Mouse (Mus musculus): Measurements from ENCODE around the gene Zfhx3. TPM values are rescaled to one million over a fixed set of nuclear protein-coding genes. Genes with fewer than 3 reads are reported as not detected.

The Zfhx3 gene
- total and polyA plus RNA-seq, 3 experiments, result 0.23 to 2.5 TPM; not detected in 1

DNA sequence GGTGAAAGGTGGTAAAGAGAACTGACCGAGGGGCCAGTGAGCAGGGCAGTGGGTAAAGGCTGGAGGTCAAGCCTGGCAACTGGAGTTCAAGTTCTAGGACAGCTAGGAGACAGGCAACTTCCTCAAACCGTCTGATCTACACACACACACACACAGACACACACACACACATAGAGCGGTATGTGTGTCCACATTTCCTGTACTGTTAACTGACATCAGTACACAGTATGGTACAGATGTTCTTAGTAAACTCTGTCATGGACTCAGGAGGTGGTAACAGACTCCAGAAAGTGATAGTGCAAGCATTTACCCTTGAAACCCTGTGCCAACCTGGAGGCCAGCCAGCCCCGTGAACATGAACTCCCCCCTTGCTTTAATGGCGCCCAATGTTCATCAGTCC, 1059.5 kb downstream of the Zfhx3 start:
- TF ChIP-seq BHLHE40 (IDR thresholded peaks at IDR 0.05; ENCODE audit: borderline replicate concordance, low read depth, low read length) (no peak), EP300 (IDR thresholded peaks at IDR 0.05; ENCODE audit: low read depth in 1 of 2, low read length in 2 of 2) (peak; percentile 67 to 73), MYB (IDR thresholded peaks at IDR 0.05; ENCODE audit: low read depth, low read length) (peak; percentile 80), ETS1 (IDR thresholded peaks at IDR 0.05; ENCODE audit: low read depth, low read length) (peak; percentile 60; the same call in 1 of the 2 replicates), TCF12 (IDR thresholded peaks at IDR 0.05; ENCODE audit: low read depth, low read length) (peak; percentile 32; the same call in 1 of the 2 replicates), SIN3A (IDR thresholded peaks at IDR 0.05; ENCODE audit: low read length) (no peak), ELF1 (IDR thresholded peaks at IDR 0.05; ENCODE audit: low read depth, low read length) (0 out of 2 replicates have a peak, but pooled peaks have one; percentile 8)
- H3K27me3 ChIP-seq (ENCODE audit: control insufficient read depth in 1 of 2, insufficient read depth in 2 of 2, low read length in 2 of 2), result no peaks in the 10 kb centered on the region
- no peak overlapping the region for H3K9ac ChIP-seq (ENCODE audit: control insufficient read depth, low read depth, low read length, poor library complexity, severe bottlenecking)
- no peaks in the 10 kb centered on the region for H3K9me3 ChIP-seq (replicated peaks; ENCODE audit: insufficient read depth, low read length)
- peaks cover 0 to 35% of the 10 kb centered on the region in 2 experiments; a peak in 2 of 4 replicates for H3K36me3 ChIP-seq (ENCODE audit: control insufficient read depth in 1 of 2, insufficient read depth in 2 of 2, low read length in 2 of 2)
- H3K79me2 ChIP-seq (ENCODE audit: control insufficient read depth, insufficient read depth, low read length, poor library complexity), result no peaks in the 10 kb centered on the region
- H3K4me3 ChIP-seq (ENCODE audit: control insufficient read depth in 1 of 2, insufficient read depth in 1 of 2, low read depth in 2 of 2, low read length in 2 of 2), result no peak overlapping the region
- DNase-seq (ENCODE audit: low read depth, low spot score), result peak; percentile 44
- peaks cover 34 to 39% of the 10 kb centered on the region in 2 experiments for H3K4me1 ChIP-seq (ENCODE audit: control insufficient read depth in 1 of 2, insufficient read depth in 2 of 2, low read length in 2 of 2)
- H3K27ac ChIP-seq (ENCODE audit: control insufficient read depth, low read depth, low read length), result peak overlapping the region; percentile 37; the same call in 1 of the 2 replicates

DNA sequence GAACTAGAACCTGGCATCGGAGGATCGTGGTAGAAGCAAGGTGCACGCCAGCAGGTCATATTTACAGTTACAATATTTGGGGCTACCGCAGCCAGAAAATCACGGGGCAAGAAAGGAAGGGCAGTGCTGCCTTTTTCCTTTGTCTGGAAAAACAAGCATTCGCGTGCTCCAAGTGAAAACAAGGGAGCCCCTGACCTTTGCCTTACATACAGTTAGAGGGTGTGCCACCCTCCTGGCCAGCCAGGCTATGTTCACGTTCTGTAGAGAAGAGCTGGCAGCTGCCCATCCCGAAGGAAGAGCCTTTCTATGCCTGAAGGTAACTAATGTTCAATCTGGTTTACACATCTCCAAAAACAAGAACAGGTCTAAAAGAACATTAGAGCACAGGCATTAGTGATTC, 1064.5 kb downstream of the Zfhx3 start:
- TF ChIP-seq MYB (IDR thresholded peaks at IDR 0.05; ENCODE audit: low read depth, low read length) (no peak), SIN3A (IDR thresholded peaks at IDR 0.05; ENCODE audit: low read length) (no peak), TBP (IDR thresholded peaks at IDR 0.05; ENCODE audit: low read depth, low read length) (no peak), GATA1 (IDR thresholded peaks at IDR 0.05; ENCODE audit: low read depth, low read length) (no peak), ELF1 (IDR thresholded peaks at IDR 0.05; ENCODE audit: low read depth, low read length) (no peak), USF2 (IDR thresholded peaks at IDR 0.05; ENCODE audit: borderline replicate concordance in 1 of 2, insufficient read depth in 1 of 2, low read depth in 1 of 2, low read length in 2 of 2) (no peak), JUND (IDR thresholded peaks at IDR 0.05; ENCODE audit: low read depth, low read length) (no peak), MYC (IDR thresholded peaks at IDR 0.05; ENCODE audit: low read depth, low read length) (no peak), MAZ (IDR thresholded peaks at IDR 0.05; ENCODE audit: low read depth, low read length) (no peak), EP300 (IDR thresholded peaks at IDR 0.05; ENCODE audit: low read depth in 1 of 2, low read length in 2 of 2) (no peak), MAX (IDR thresholded peaks at IDR 0.05; ENCODE audit: low read length) (no peak), NELFE (IDR thresholded peaks at IDR 0.05; ENCODE audit: low read depth, low read length) (no peak), SMC3 (IDR thresholded peaks at IDR 0.05; ENCODE audit: low read depth, low read length) (no peak), ZNF384 (IDR thresholded peaks at IDR 0.05; ENCODE audit: low read depth, low read length) (no peak), HCFC1 (IDR thresholded peaks at IDR 0.05; ENCODE audit: low read depth, low read length) (no peak), CTCF (IDR thresholded peaks at IDR 0.05 in 2 of 3, conservative IDR thresholded peaks at IDR 0.05 in 1 of 3; ENCODE audit: control insufficient read depth in 1 of 3, insufficient read depth in 1 of 3, low read depth in 2 of 3, low read length in 3 of 3, poor library complexity in 1 of 3, severe bottlenecking in 1 of 3) (no peak)
- Histone ChIP-seq H3K27ac (ENCODE audit: control insufficient read depth, low read depth, low read length) (no peak overlapping the region), H3K9me3 (replicated peaks; ENCODE audit: insufficient read depth, low read length) (no peaks in the 10 kb centered on the region), H3K36me3 (ENCODE audit: control insufficient read depth in 1 of 2, insufficient read depth in 2 of 2, low read length in 2 of 2) (peaks cover 0 to 2% of the 10 kb centered on the region in 2 experiments; a peak in 2 of 4 replicates), H3K27me3 (ENCODE audit: control insufficient read depth in 1 of 2, insufficient read depth in 2 of 2, low read length in 2 of 2) (no peaks in the 10 kb centered on the region), H3K4me1 (ENCODE audit: control insufficient read depth in 1 of 2, insufficient read depth in 2 of 2, low read length in 2 of 2) (peaks cover 2 to 6% of the 10 kb centered on the region in 2 experiments; a peak in 3 of 4 replicates), H3K79me2 (ENCODE audit: control insufficient read depth, insufficient read depth, low read length, poor library complexity) (no peaks in the 10 kb centered on the region), H3K9ac (ENCODE audit: control insufficient read depth, low read depth, low read length, poor library complexity, severe bottlenecking) (no peak overlapping the region), H3K4me3 (ENCODE audit: control insufficient read depth in 1 of 2, insufficient read depth in 1 of 2, low read depth in 2 of 2, low read length in 2 of 2) (no peak overlapping the region)
- DNase-seq (ENCODE audit: low read depth, low spot score), result no peak

All from MEL (cell line).